Mouse (Mus musculus): ENCODE results near the gene Rps21.

- TF ChIP-seq CTCF (IDR thresholded peaks at IDR 0.05; ENCODE audit: insufficient read depth, low read depth, low read length) (no peak), POLR2A (IDR thresholded peaks at IDR 0.05; ENCODE audit: insufficient read depth, low read depth, low read length) (no peak)
Measured at GRCm38 (mm10) chr2:180243108-180243507, 14.1 kb upstream of the Rps21 start.
